Mouse (Mus musculus) heart, postnatal 0 days (tissue): ENCODE results near the gene Stat3.

Source experiments
- CTCF ChIP-seq: IDR thresholded peaks from 2 replicates; pipeline ENCODE4 v1.5.1; 2016; ENCODE audit warnings: antibody characterized with exemption, control low read depth, low read depth
- EP300 ChIP-seq: IDR thresholded peaks from 2 replicates; pipeline ENCODE4 v1.6.1; 2016; ENCODE audit warnings: antibody characterized with exemption, low read depth

GRCm38 (mm10) chr11:100870256-100870967, 68.9 kb downstream of the Stat3 start:
- TF ChIP-seq CTCF (no peak), EP300 (no peak)
